Mouse (Mus musculus) forebrain, embryonic 16.5 days (tissue): ENCODE results near the gene Klhdc8b. TPM values are rescaled to one million over a fixed set of nuclear protein-coding genes. Genes with fewer than 3 reads are reported as not detected.

Experiments used
- ATAC-seq: fragments of 200-750 bp; cut with Nextera tagmentation; 2 replicates; pipeline ENCODE4 v1.8.0; 2017; ENCODE audit warnings: mild to moderate bottlenecking, moderate library complexity
- H3K27ac ChIP-seq: fragments of 300-500 bp; sonication (generic); 2 replicates; pipeline ENCODE4 v1.5.1; 2014; ENCODE audit warnings: low read length, control low read depth
- H3K27me3 ChIP-seq: fragments of 300-500 bp; sonication (generic); replicated peaks from 2 replicates; pipeline ENCODE4 v1.6.1; 2014; ENCODE audit warnings: low read length; ENCODE audit not compliant: control insufficient read depth, insufficient read depth
- H3K36me3 ChIP-seq: fragments of 300-500 bp; sonication (generic); 2 replicates; pipeline ENCODE4 v1.6.1; 2014; ENCODE audit not compliant: control insufficient read depth, insufficient read depth
- H3K4me1 ChIP-seq: fragments of 300-500 bp; sonication (generic); replicated peaks from 2 replicates; pipeline ENCODE4 v1.6.1; 2014; ENCODE audit warnings: low read length; ENCODE audit not compliant: control insufficient read depth, insufficient read depth
- H3K4me2 ChIP-seq: fragments of 300-500 bp; sonication (generic); 2 replicates; pipeline ENCODE4 v1.6.1; 2014; ENCODE audit warnings: mild to moderate bottlenecking, low read length, control low read depth
- H3K4me3 ChIP-seq: fragments of 300-500 bp; sonication (generic); replicated peaks from 2 replicates; pipeline ENCODE4 v1.5.1; 2014; ENCODE audit warnings: mild to moderate bottlenecking, low read length, control low read depth
- H3K9ac ChIP-seq: fragments of 300-500 bp; sonication (generic); replicated peaks from 2 replicates; pipeline ENCODE4 v1.6.1; 2014; ENCODE audit warnings: low read depth, low read length, control low read depth
- H3K9me3 ChIP-seq: fragments of 300-500 bp; sonication (generic); 2 replicates; pipeline ENCODE4 v1.6.1; 2016; ENCODE audit warnings: low read length; ENCODE audit not compliant: control insufficient read depth
- whole genome bisulfite sequencing: fragments of 180-500 bp; shearing (Covaris S2); extraction: QIAGEN DNeasy Blood & Tissue Kit; methylation state at CpG from one replicate; pipeline ENCODE4 v1.1.7; 2014; 5-methylcytosine and 5-hydroxymethylcytosine counted together
- polyA plus RNA-seq: library from polyadenylated mRNA; unstranded; fragments of >200 nt; fragmentation: Nextera tagmentation; extraction: Ambion mirVana; gene quantifications from 2 replicates; pipeline ENCODE4 v1.2.1, GENCODE M21; 2015

Klhdc8b gene
- polyA plus RNA-seq, 1 experiment from 2014 or later: 55.6 TPM

- peak overlapping the region; percentile 21 for H3K4me3 ChIP-seq
- peaks cover 42% of the 10 kb centered on the region for H3K4me1 ChIP-seq
- H3K27ac ChIP-seq: peak overlapping the region; percentile 71
- H3K36me3 ChIP-seq: no peaks in the 10 kb centered on the region
- 6% methylated on average over 4 of the region's 4 CpGs for WGBS
- ATAC-seq: peak; percentile 54
- 0 out of 2 replicates have a peak overlapping the region, but pooled peaks have one; percentile 37 for H3K9ac ChIP-seq
- H3K27me3 ChIP-seq: no peaks in the 10 kb centered on the region
- H3K9me3 ChIP-seq: no peaks in the 10 kb centered on the region
- H3K4me2 ChIP-seq: peak overlapping the region; percentile 80
Measured at GRCm38 (mm10) chr9:108449860-108450259, 11.5 kb downstream of the Klhdc8b start.

GRCm38 (mm10) chr9:108445125-108445524, 16.3 kb downstream of the Klhdc8b start:
- no peak for ATAC-seq
- H3K27me3 ChIP-seq: no peaks in the 10 kb centered on the region
- no peak overlapping the region for H3K4me3 ChIP-seq
- 74% methylated on average over 9 of the region's 9 CpGs for WGBS
- no peaks in the 10 kb centered on the region for H3K36me3 ChIP-seq
- no peak overlapping the region for H3K27ac ChIP-seq
- no peak overlapping the region for H3K4me2 ChIP-seq
- no peak overlapping the region for H3K9ac ChIP-seq
- peaks cover 25% of the 10 kb centered on the region for H3K4me1 ChIP-seq
- H3K9me3 ChIP-seq: no peaks in the 10 kb centered on the region

- Histone ChIP-seq H3K36me3 (no peaks in the 10 kb centered on the region), H3K27me3 (no peaks in the 10 kb centered on the region), H3K9ac (no peak overlapping the region), H3K4me3 (no peak overlapping the region), H3K4me2 (no peak overlapping the region), H3K27ac (peak overlapping the region; percentile 49), H3K9me3 (no peaks in the 10 kb centered on the region), H3K4me1 (peaks cover 26% of the 10 kb centered on the region)
- WGBS: 60% methylated on average over 11 of the region's 11 CpGs
- ATAC-seq: peak; percentile 87
Measured at GRCm38 (mm10) chr9:108441236-108441919, 20.0 kb downstream of the Klhdc8b start.

- H3K9me3 ChIP-seq: no peaks in the 10 kb centered on the region
- no peak overlapping the region for H3K4me3 ChIP-seq
Measured at GRCm38 (mm10) chr9:108440485-108440884, 20.9 kb downstream of the Klhdc8b start.

GRCm38 (mm10) chr9:108439176-108439575, 22.2 kb downstream of the Klhdc8b start:
- no peaks in the 10 kb centered on the region for H3K9me3 ChIP-seq
- H3K9ac ChIP-seq: no peak overlapping the region
- no peak overlapping the region for H3K4me2 ChIP-seq
- no peaks in the 10 kb centered on the region for H3K27me3 ChIP-seq
- H3K27ac ChIP-seq: no peak overlapping the region
- H3K4me1 ChIP-seq: peaks cover 26% of the 10 kb centered on the region
- H3K4me3 ChIP-seq: no peak overlapping the region
- peak; percentile 41 for ATAC-seq
- H3K36me3 ChIP-seq: no peaks in the 10 kb centered on the region
- WGBS: 72% methylated on average over 6 of the region's 6 CpGs

More at GRCm38 (mm10) chr9:108440485-108440884, 20.9 kb downstream of the Klhdc8b start:
- Histone ChIP-seq H3K27ac (0 out of 2 replicates have a peak overlapping the region, but pooled peaks have one; percentile 6), H3K36me3 (no peaks in the 10 kb centered on the region), H3K4me1 (peaks cover 26% of the 10 kb centered on the region), H3K27me3 (no peaks in the 10 kb centered on the region), H3K9ac (no peak overlapping the region), H3K4me2 (no peak overlapping the region)
- whole genome bisulfite sequencing: 69% methylated on average over 5 of the region's 5 CpGs
- no peak for ATAC-seq

- Histone ChIP-seq H3K4me2 (no peak within 1 kb of the TSS), H3K36me3 (no peaks in the 10 kb centered on the region), H3K27me3 (no peaks in the 10 kb centered on the region), H3K9me3 (no peaks in the 10 kb centered on the region), H3K4me1 (peaks cover 25% of the 10 kb centered on the region), H3K9ac (no peak within 1 kb of the TSS), H3K4me3 (no peak within 1 kb of the TSS), H3K27ac (no peak within 1 kb of the TSS)
- no peak for ATAC-seq
- 41% methylated on average over 3 of the region's 3 CpGs for WGBS
Measured at GRCm38 (mm10) chr9:108436182-108436581, 25.2 kb downstream of the Klhdc8b start, which contains the start of gene BC048562. Gene BC048562 (plus strand): TSS chr9:108436482.

GRCm38 (mm10) chr9:108431431-108432067, 29.8 kb downstream of the Klhdc8b start:
- Histone ChIP-seq H3K4me3 (peak overlapping the region; percentile 25), H3K36me3 (no peaks in the 10 kb centered on the region), H3K4me2 (peak overlapping the region; percentile 38), H3K27me3 (no peaks in the 10 kb centered on the region), H3K9me3 (no peaks in the 10 kb centered on the region), H3K4me1 (no peaks in the 10 kb centered on the region), H3K9ac (no peak overlapping the region), H3K27ac (no peak overlapping the region)
- 50% methylated on average over 32 of the region's 32 CpGs for whole genome bisulfite sequencing
- ATAC-seq: peak; percentile 71

GRCm38 (mm10) chr9:108428384-108428783, 33.0 kb downstream of the Klhdc8b start, which contains the start of gene Ccdc36:
Gene Ccdc36 (minus strand): TSS chr9:108428484.
- Histone ChIP-seq H3K36me3 (no peaks in the 10 kb centered on the region), H3K4me3 (no peak within 1 kb of the TSS), H3K27ac (no peak within 1 kb of the TSS), H3K9ac (no peak within 1 kb of the TSS), H3K4me2 (no peak within 1 kb of the TSS), H3K27me3 (no peaks in the 10 kb centered on the region), H3K4me1 (no peaks in the 10 kb centered on the region), H3K9me3 (no peaks in the 10 kb centered on the region)
- ATAC-seq: no peak

- ATAC-seq: no peak
- Histone ChIP-seq H3K9ac (no peak overlapping the region), H3K4me2 (no peak overlapping the region), H3K27me3 (no peaks in the 10 kb centered on the region), H3K9me3 (no peaks in the 10 kb centered on the region), H3K27ac (no peak overlapping the region), H3K4me1 (peaks cover 4% of the 10 kb centered on the region; the same call in 1 of the 2 replicates), H3K4me3 (no peak overlapping the region), H3K36me3 (no peaks in the 10 kb centered on the region)
- 88% methylated on average over 1 of the region's 1 CpGs for WGBS
Measured at GRCm38 (mm10) chr9:108412221-108412620, 49.2 kb downstream of the Klhdc8b start.
